ENCODE assay signal across 21 mouse cellular contexts in genomic region chr6:67030846-67031245, GRCm38 (mm10).
"Had no signal": no experiment of that assay in that cellular context is flagged by ENCODE, and none has a peak within 500 bp of the region (broad histone marks: within the 10 kb centered on the region; RNA-seq: fewer than 3 reads in every experiment).

No protein-coding gene starts in this region.

- H3K27me3 ChIP-seq: kidney, embryonic 15.5 days; limb, embryonic 15.5 days; liver, embryonic 15.5 days; lung, embryonic 15.5 days; megakaryocyte, embryonic 14.5 days; neural tube, embryonic 12.5 days; neural tube, embryonic 15.5 days had no signal

- ATAC-seq: midbrain, embryonic 15.5 days had no signal

- H3K27ac ChIP-seq: kidney, embryonic 15.5 days; limb, embryonic 12.5 days; limb, embryonic 15.5 days; liver, embryonic 15.5 days; lung, embryonic 15.5 days; midbrain, embryonic 10.5 days; midbrain, embryonic 15.5 days; neural tube, embryonic 12.5 days; neural tube, embryonic 15.5 days had no signal

- H3K4me2 ChIP-seq: kidney, embryonic 15.5 days; limb, embryonic 12.5 days; limb, embryonic 15.5 days; liver, embryonic 15.5 days; lung, embryonic 15.5 days; midbrain, embryonic 15.5 days; neural tube, embryonic 12.5 days; neural tube, embryonic 15.5 days had no signal

- H3K36me3 ChIP-seq: limb, embryonic 12.5 days; limb, embryonic 15.5 days; lung, embryonic 15.5 days; midbrain, embryonic 10.5 days; midbrain, embryonic 15.5 days; neural tube, embryonic 12.5 days; neural tube, embryonic 15.5 days had no signal

- H3K9me3 ChIP-seq: kidney, embryonic 15.5 days; limb, embryonic 12.5 days; limb, embryonic 15.5 days; liver, embryonic 15.5 days; lung, embryonic 15.5 days; megakaryocyte, embryonic 14.5 days; midbrain, embryonic 10.5 days; midbrain, embryonic 15.5 days; neural tube, embryonic 12.5 days; neural tube, embryonic 15.5 days had no signal

- H3K4me3 ChIP-seq: kidney, embryonic 15.5 days; limb, embryonic 12.5 days; limb, embryonic 15.5 days; liver, embryonic 15.5 days; lung, embryonic 15.5 days; midbrain, embryonic 15.5 days; neural tube, embryonic 12.5 days; neural tube, embryonic 15.5 days had no signal

- H3K9ac ChIP-seq: kidney, embryonic 15.5 days; limb, embryonic 12.5 days; limb, embryonic 15.5 days; liver, embryonic 15.5 days; lung, embryonic 15.5 days; midbrain, embryonic 15.5 days; neural tube, embryonic 12.5 days; neural tube, embryonic 15.5 days had no signal

- DNase-seq: kidney, adult 11 months; kidney, adult 8-10 months; kidney, postnatal 14 days; kidney, postnatal 4 days; left cerebral cortex, postnatal 4 days; lung, adult 18-20 months; lung, postnatal 10 days; lung, postnatal 36 days; thymus, adult 18-20 months; thymus, postnatal 14 days; thymus, postnatal 4 days had no signal
